Comparison of ENCODE assay signal across 8 mouse cellular contexts in the genomic region with DNA sequence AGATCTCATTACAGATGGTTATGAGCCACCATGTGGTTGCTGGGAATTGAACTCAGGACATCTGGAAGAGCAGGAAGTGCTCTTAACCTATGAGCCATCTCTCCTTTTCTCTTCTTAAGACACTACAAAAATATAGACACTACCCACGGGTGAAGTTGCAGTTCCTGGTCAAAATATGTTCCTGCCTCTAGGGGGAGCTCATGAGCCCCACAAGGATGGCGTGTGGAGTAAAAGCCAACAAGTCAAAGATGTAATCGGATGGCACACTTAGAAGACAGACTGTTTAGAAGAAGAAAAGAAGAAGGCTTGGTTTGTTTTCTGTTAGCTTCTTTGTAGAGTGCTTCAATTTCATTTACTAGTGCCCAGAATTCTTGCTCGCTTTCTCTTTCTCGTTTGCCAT.
A peak's percentile ranks its signal among the peaks of the same experiment; 100 is the strongest.
DNase-seq lines count a peak whose midpoint lies in the region; ATAC-seq and TF ChIP-seq lines count a peak whose summit lies in the region.

No protein-coding gene starts in this region.

- H3K4me1 ChIP-seq in lung, embryonic 14.5 days (ENCODE audit: insufficient read depth) = no peaks in the 10 kb centered on the region
- H3K4me1 ChIP-seq in lung, adult 2 months (ENCODE audit: control insufficient read depth, insufficient read depth, low read length) = no peaks in the 10 kb centered on the region
- no peaks in the 10 kb centered on the region for H3K4me1 ChIP-seq in limb, embryonic 10.5 days

- H3K9ac ChIP-seq in lung, embryonic 14.5 days = no peak overlapping the region

- peak; percentile 42 for DNase-seq in cerebellum, adult 11 months
- peak; percentile 66 for DNase-seq in lung, embryonic 14.5 days
- DNase-seq in lung, adult 2 months = no peak
- peak; percentile 34 for DNase-seq in cerebellum, adult 11-12 months
- DNase-seq in limb, embryonic 10.5 days (ENCODE audit: low spot score) = peak; percentile 65
- peak; percentile 31 for DNase-seq in splenic B cell, adult 2 months (ENCODE audit: low read depth, low spot score)

- H3K4me3 ChIP-seq in lung, embryonic 14.5 days (ENCODE audit: low read depth, low read length) = no peak overlapping the region
- no peak overlapping the region for H3K4me3 ChIP-seq in lung, adult 2 months (replicated peaks; ENCODE audit: extremely low read depth, low read depth, low read length)
- no peak overlapping the region for H3K4me3 ChIP-seq in limb, embryonic 10.5 days

- H3K27me3 ChIP-seq in lung, embryonic 14.5 days (ENCODE audit: insufficient read depth, low read length) = no peaks in the 10 kb centered on the region
- H3K27me3 ChIP-seq in limb, embryonic 10.5 days (ENCODE audit: low read depth, poor library complexity, severe bottlenecking) = no peaks in the 10 kb centered on the region
- no peaks in the 10 kb centered on the region for H3K27me3 ChIP-seq in splenic B cell, adult 2 months (ENCODE audit: control insufficient read depth, insufficient read depth, low read length, poor library complexity, severe bottlenecking)

- H3K4me2 ChIP-seq in lung, embryonic 14.5 days = no peak overlapping the region

- ATAC-seq in cerebellum, adult (ENCODE audit: insufficient number of reproducible peaks, low FRiP score, low TSS enrichment) = no peak
- no peak for ATAC-seq in lung, embryonic 14.5 days (ENCODE audit: insufficient read depth)
- ATAC-seq in granulocyte monocyte progenitor cell, adult 5-6 weeks (replicated peaks; ENCODE audit: poor library complexity, severe bottlenecking) = peak; percentile 87

- no peak for TF ChIP-seq POLR2A in lung, adult 2 months (IDR thresholded peaks at IDR 0.05; ENCODE audit: borderline replicate concordance, extremely low read depth, low read depth, low read length)

- 24% methylated on average over 5 of the region's 5 CpGs for WGBS in lung, embryonic 14.5 days
- 30% methylated on average over 5 of the region's 5 CpGs for WGBS in lung, adult 2 months
- WGBS in limb, embryonic 10.5 days = 39% methylated on average over 5 of the region's 5 CpGs

- no peaks in the 10 kb centered on the region for H3K36me3 ChIP-seq in lung, embryonic 14.5 days (ENCODE audit: insufficient read depth)
- no peaks in the 10 kb centered on the region for H3K36me3 ChIP-seq in limb, embryonic 10.5 days
- H3K36me3 ChIP-seq in splenic B cell, adult 2 months (ENCODE audit: control insufficient read depth, insufficient read depth, low read length, poor library complexity, severe bottlenecking) = no peaks in the 10 kb centered on the region

- peak; percentile 70 for TF ChIP-seq CTCF in lung, embryonic 14.5 days (IDR thresholded peaks at IDR 0.05; ENCODE audit: low read depth)
- no peak; the same call in 1 of the 2 replicates for TF ChIP-seq CTCF in lung, adult 2 months (IDR thresholded peaks at IDR 0.05; ENCODE audit: insufficient read depth, low read length)

- H3K27ac ChIP-seq in lung, embryonic 14.5 days (ENCODE audit: low read depth) = no peak overlapping the region
- no peak overlapping the region for H3K27ac ChIP-seq in limb, embryonic 10.5 days

- no peaks in the 10 kb centered on the region for H3K9me3 ChIP-seq in lung, embryonic 14.5 days (ENCODE audit: low read depth, low read length)
- H3K9me3 ChIP-seq in limb, embryonic 10.5 days (replicated peaks) = no peaks in the 10 kb centered on the region
